Mouse (Mus musculus): ENCODE results near the gene Ccdc136.
A peak's percentile ranks its signal among the peaks of the same experiment; 100 is the strongest.

Ccdc136 gene

DNA sequence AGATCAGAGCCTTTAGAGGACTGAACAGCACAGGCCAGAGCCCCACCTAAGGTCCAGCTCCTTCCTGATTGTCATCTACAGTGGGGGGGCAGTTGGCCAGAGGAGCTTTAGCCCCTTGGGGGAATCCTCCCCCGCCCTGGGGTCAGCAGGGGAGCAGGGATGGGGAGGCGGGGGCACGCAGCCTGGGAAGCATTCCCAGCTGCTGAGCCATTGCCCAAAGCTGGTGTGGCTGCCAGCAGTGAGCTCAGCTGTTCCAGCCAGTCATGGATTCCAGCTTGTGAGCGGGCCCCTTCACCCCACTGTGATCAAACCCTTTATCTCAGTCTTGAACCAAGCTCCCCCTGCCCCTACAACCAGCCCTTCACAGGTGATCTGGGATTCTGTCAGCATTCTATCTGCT, 43.1 kb downstream of the Ccdc136 start:
- no peak for DNase-seq (ENCODE audit: low spot score)

DNA sequence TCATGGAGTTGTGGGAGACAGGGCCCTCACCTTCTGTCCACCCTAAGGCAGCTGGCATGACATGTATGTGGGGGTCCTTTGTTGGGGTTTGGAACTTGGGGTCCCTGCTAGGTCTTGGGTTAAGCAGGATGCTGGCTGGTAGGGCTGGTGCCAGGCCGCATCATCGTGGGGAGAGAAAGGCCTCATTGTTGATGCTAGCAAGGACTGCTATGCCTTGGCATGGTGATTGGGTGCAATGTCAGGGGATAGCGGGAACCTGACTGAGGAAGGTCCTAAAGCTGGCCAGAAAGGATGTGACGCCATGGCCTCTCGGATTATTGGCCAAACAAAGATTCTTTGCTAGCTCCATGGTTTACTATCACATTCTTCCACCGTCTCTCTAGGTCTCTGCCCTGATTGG, 43.7 kb downstream of the Ccdc136 start:
- no peak for DNase-seq (ENCODE audit: low spot score)

DNA sequence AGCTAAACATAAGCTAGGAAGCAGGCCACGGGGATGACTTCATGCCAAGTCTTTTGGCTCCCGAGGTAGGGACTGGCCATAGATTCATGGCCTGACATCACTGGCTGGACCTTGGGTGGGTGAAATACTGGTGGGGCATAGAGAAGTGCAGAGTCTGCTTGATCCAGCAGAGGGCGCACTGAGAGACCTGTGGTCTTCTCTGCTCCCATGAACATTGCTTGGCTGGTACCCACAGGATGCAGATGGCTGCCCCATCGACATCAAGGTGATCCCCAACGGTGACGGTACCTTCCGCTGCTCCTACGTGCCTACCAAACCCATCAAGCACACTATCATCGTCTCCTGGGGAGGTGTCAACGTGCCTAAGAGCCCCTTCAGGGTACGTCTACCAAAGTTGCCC, 48.7 kb downstream of the Ccdc136 start:
- DNase-seq (ENCODE audit: low spot score), result peak; percentile 30

DNA sequence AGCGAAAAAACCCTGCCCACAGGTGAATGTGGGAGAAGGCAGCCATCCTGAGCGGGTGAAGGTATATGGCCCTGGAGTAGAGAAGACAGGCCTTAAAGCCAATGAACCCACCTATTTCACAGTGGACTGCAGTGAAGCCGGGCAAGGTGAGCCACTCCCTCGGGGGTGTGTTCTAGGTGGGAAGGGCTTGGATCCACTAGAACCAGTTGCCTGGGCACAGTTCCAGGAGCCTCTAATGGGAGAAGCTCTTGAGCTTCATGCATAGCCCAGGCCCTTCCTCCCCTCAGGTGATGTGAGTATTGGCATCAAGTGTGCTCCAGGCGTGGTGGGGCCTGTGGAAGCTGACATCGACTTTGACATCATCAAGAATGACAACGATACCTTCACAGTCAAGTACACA, 49.2 kb downstream of the Ccdc136 start:
- no peak for DNase-seq (ENCODE audit: low spot score)

GRCm38 (mm10) chr6:29449858-29450257, 53.7 kb downstream of the Ccdc136 start:
- DNase-seq (ENCODE audit: low spot score), result no peak

DNA sequence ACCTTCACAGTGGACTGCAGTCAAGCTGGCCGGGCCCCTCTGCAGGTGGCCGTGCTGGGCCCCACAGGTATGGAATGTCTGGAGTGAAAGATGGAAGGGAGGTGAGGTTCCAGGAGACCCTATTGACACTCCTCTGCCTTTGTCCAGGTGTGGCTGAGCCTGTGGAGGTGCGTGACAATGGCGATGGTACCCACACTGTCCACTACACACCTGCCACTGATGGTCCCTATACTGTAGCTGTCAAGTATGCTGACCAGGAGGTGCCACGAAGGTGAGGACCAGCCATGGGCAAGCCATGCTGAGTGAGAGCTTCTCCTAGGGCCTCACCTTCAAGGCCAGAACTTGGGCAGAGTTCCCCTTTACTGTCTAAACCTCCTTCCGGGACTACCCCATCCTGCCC, 54.6 kb downstream of the Ccdc136 start:
- no peak for DNase-seq (ENCODE audit: low spot score)

DNA sequence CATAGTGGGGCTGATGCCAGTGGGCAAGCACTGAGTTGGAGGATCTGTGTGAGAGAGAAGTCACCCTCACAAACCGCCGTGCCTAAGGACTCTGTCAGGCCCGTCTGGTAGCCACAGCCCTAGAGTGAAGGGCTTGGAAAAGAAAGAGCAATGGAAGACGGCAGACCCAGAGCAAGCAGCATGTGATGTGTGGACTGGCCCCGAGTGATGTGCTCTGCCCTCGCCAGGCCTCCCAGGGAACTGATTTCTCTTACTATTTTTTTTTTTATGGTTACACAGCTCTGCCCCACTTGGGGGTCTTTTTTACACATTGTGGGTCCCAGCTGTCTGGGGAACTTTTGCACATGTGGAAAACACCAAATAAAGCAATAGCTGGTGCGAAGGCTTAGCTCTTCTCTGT, 65.4 kb downstream of the Ccdc136 start:
- DNase-seq (ENCODE audit: low spot score), result no peak

DNA sequence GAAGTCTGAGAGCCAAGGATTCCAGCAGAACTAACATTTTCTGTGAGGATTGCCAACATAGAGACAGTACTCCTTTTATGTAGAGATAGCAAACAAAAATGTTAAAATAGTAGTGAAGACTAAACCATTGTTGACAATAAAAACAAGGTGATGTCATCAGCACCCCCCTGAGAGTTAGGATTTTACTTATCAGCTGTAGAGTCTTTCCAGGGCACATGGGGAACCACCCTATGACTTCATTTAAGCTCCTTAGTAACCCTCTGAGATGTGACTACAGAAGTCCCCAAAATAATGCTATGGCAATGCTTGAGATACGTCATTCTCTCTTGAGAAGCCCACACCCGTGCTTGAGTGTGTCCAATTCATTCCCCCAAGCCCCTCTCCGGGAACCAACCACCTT, 67.3 kb downstream of the Ccdc136 start:
- DNase-seq (ENCODE audit: low spot score), result no peak

GRCm38 (mm10) chr6:29467583-29468354, 71.7 kb downstream of the Ccdc136 start, which contains the start of gene Atp6v1f:
Gene Atp6v1f, plus strand, starts transcription at chr6:29467718.
- DNase-seq (ENCODE audit: low spot score), result peak; percentile 89

GRCm38 (mm10) chr6:29468851-29469250, 72.7 kb downstream of the Ccdc136 start:
- DNase-seq (ENCODE audit: low spot score), result no peak

- DNase-seq (ENCODE audit: low spot score), result no peak
Observed at GRCm38 (mm10) chr6:29471137-29471536, 75.0 kb downstream of the Ccdc136 start, which contains the start of gene Atp6v1fnb. Gene Atp6v1fnb, plus strand, starts transcription at chr6:29471437.

- peak; percentile 78 for DNase-seq (ENCODE audit: low spot score)
Observed at GRCm38 (mm10) chr6:29473941-29474691, 78.0 kb downstream of the Ccdc136 start.

DNA sequence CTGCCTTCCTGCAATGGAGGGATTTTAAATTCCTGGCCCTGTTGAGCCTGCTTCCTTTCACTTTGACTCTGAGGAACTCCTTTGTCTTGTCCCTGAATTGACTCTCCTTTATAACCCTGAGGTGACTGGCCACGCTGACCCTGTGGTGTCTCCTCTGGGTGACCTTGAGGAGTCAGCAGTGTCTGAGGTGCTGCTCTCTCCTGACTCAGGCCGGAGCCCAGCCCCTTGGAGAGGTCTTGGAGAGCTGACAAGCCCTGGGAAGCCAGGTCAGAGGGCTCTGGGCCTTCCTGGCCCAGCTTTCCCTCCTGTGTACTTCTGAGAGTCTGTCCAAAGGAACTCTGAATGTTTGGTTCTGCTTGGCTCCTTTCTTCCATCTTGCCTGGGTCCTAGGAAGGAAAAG, 78.6 kb downstream of the Ccdc136 start:
- DNase-seq (ENCODE audit: low spot score), result no peak
